Comparison of ENCODE assay signal across 8 mouse cellular contexts in the genomic region with DNA sequence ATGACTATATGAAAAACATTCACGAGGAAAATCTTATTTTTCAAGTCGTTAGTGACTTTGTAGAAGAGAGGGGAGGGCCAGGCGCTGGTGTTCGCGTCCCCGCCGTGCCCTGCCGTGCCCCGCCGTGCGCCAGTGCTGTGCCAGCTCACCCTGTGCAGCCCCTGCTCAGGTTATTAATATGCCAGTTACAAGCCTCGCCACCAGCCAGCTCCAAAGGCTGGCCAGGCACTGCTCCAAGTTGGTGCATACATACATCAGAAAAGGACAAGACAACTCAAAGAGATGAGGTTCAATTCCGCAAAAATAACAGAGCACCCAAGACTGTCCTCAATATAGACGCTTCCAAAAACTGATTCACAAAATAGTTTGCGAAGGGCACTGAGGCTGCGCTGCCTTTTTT. TPM values are rescaled to one million over a fixed set of nuclear protein-coding genes. Genes with fewer than 3 reads are reported as not detected.
DNase-seq lines count a peak whose midpoint lies in the region; ATAC-seq lines count a peak whose summit lies in the region.

No protein-coding gene starts in this region.

- no peaks in the 10 kb centered on the region for H3K36me3 ChIP-seq in heart, embryonic 10.5 days

- H3K9me3 ChIP-seq in heart, embryonic 10.5 days: no peaks in the 10 kb centered on the region

- H3K27ac ChIP-seq in heart, embryonic 10.5 days: no peak overlapping the region

- H3K27me3 ChIP-seq in heart, embryonic 10.5 days (ENCODE audit: insufficient read depth, poor library complexity, severe bottlenecking): no peaks in the 10 kb centered on the region

- 91% methylated on average over 16 of the region's 16 CpGs for WGBS in heart, embryonic 10.5 days

- H3K4me1 ChIP-seq in heart, embryonic 10.5 days: peaks cover 63% of the 10 kb centered on the region

- no peak for ATAC-seq in megakaryocyte, adult 5-6 weeks (ENCODE audit: poor library complexity, severe bottlenecking)

- DNase-seq in heart, adult 8-10 months (ENCODE audit: low spot score): peak; percentile 38
- DNase-seq in heart, embryonic 10.5 days (ENCODE audit: low spot score): no peak
- DNase-seq in brain, adult 2 months (ENCODE audit: low read depth, low spot score): peak; percentile 73
- peak; percentile 57 for DNase-seq in cerebellum, adult 9-10 months
- DNase-seq in left cerebral cortex, postnatal 14 days (ENCODE audit: low spot score in 2 of 2): peak; percentile 52 to 56
- DNase-seq in spleen, postnatal 14 days (ENCODE audit: low spot score in 2 of 2): no peak
- DNase-seq in lung, postnatal 10 days: no peak

- no peak overlapping the region for H3K4me3 ChIP-seq in heart, embryonic 10.5 days

- intact Hi-C loops in left cerebral cortex, postnatal 14 days (cut with DNase I): loop anchor here (5.0 kb wide), 1 partner anchor 53 kb away; the partner anchor contains the start of gene Smurf1

RNA-seq across cellular contexts. Expression of gene Smurf1, which starts 51.7 kb away (rescaled TPM):
- 10 to 100 TPM; 29.5 to 34.9 (median 30.3) TPM for total RNA-seq in heart, adult 8-10 months (2022)
- polyA plus RNA-seq in heart, embryonic 10.5 days (2016; fragmentation: Nextera tagmentation; extraction: Ambion mirVana): 15.5 and 16.1 TPM in 2 replicates
- total RNA-seq in left cerebral cortex, postnatal 14 days (2021): 10 to 100 TPM; 37.2 to 40.8 TPM
- total RNA-seq in megakaryocyte, adult 5-6 weeks (2015): 4.7 and 5.1 TPM in 2 replicates
- 6.7 and 6.9 TPM in 2 replicates for total RNA-seq in megakaryocyte, adult 5-6 weeks (2017)

Comparison
In these comparisons a context has a peak if more than half of its experiments do, and no peak if none do; other contexts are left out.
1. DNase-seq: peak in heart, adult 8-10 months (single experiment), brain, adult 2 months (single experiment), cerebellum, adult 9-10 months (single experiment) and left cerebral cortex, postnatal 14 days (2 of 2); none in heart, embryonic 10.5 days (single experiment), spleen, postnatal 14 days (0 of 2) and lung, postnatal 10 days (single experiment).